Mouse (Mus musculus): ENCODE results near the gene Olfr668.
"Not testable (repeated sequence)": the region's sequence is repeated elsewhere in the genome, so short reads cannot be mapped to it uniquely, and the experiment has no call there.

Olfr668 gene

DNA sequence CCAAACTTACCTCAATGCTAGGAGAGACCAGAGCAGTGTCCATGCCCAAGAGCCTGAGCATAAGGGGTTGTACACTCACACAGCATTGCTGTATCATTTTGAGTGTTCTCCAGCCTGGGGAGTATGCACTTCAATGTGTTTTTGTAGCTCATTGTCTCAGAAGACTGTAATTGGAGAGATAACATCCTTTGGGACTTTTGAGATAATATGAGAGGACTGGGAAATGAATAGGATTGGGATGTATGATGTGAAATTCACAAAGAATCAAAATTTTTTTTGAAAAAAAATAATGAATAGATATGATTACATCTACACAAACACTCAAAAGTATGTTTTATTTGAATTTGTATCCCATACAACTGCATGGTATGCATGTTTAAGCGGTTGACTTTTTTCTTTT lies at the start of gene Olfr668:
Olfr668 (minus strand) TSS at position 101 of the 400 bp plus-strand sequence.
- no peak for DNase-seq (ENCODE audit: low spot score)

DNA sequence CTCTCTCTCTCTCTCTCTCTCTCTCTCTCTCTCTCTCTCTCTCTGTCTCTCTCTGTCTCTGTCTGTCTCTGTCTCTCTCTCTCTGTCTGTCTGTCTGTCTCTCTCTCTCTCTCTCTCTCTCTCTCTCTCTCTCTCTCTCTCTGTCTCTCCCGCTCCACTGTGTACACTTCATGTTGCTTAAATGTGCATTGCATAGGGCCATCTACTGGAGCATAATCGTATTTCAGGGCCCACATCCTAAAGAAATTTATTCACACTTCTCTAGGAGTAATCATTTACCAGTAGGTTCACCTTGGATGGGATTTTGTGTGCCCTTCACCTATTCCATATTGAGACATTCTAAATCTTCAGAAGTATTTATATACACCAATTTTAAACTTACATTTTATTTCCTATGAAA lies 44.6 kb upstream of the Olfr668 start:
- DNase-seq (ENCODE audit: low spot score) = not testable (repeated sequence)

GRCm38 (mm10) chr7:104962520-104962919 lies 34.7 kb upstream of the Olfr668 start, which contains the start of gene Olfr670:
Gene Olfr670 (minus strand): TSS chr7:104962620.
- no peak for DNase-seq (ENCODE audit: low spot score)

DNA sequence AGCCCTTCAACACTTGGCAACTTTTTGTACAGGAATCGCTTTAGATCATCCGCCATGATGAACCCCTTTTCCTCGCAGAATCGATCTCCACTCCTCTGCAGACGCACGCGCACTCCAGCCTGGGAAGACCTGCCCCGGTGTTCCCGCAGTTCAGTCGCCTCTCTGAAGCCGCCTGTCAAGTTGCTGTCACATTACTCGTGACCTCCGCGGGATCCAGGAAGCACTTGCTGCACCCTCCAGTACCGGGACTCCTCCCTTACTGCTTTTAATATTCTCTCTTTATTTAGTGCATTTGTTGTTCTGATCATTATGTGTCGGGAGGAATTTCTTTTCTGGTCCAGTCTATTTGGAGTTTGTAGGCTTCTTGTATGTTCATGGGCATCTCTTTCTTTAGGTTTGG lies 22.4 kb upstream of the Olfr668 start:
- not testable (repeated sequence) for DNase-seq (ENCODE audit: low spot score)

DNA sequence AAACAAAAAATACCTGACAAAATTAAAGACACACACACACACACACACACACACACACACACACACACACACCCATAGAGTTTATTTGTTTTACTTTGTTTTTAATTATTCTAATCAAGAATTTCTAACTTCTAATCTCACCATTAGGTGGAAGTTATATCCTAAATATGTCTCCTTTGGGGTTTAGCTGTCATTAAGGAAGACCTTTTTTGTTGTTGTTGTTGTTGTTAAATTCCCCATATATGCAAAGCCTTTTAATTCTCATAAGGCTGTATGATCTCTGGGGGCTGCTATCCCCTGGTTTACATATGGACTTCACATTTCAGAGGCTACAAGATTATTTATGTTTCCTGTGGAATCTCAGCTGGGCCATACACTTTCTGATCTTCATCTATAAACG lies 6.1 kb upstream of the Olfr668 start, which contains the start of gene Olfr669:
Olfr669 (plus strand) TSS at position 301 of the 400 bp plus-strand sequence.
- no peak for DNase-seq (ENCODE audit: low spot score)

GRCm38 (mm10) chr7:104921382-104921781 lies 6.5 kb downstream of the Olfr668 start, which contains the start of gene Olfr667:
Gene Olfr667 (minus strand): TSS chr7:104921482.
- DNase-seq (ENCODE audit: low spot score) = no peak

DNA sequence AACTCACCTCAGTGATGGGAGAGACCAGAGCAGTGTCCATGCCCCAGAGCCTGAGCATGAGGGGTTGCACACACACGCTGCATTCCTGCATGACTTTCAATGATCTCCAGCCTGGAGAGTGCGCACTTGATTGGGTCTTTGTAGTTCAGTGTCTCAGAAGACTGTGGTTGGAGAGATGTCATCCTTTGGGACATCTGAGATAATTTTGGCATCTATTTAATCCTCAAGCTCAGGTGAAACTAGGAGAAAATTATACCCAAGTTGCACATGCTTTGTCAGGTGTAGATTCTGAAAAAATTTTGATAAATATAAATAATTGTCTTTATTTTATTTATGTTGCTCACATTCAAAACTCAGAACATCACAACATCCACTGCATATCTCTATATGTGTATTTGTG lies 32.0 kb downstream of the Olfr668 start, which contains the start of gene Olfr666:
Olfr666 (minus strand) TSS at position 101 of the 400 bp plus-strand sequence.
- no peak for DNase-seq (ENCODE audit: low spot score)

- no peak for DNase-seq (ENCODE audit: low spot score)
These were observed 50.1 kb downstream of the Olfr668 start, which contains the start of gene Olfr665 for GRCm38 (mm10) chr7:104877731-104878130. Gene Olfr665 (plus strand): TSS chr7:104878031.
